Mouse (Mus musculus): ENCODE results near the gene Gm42791. TPM values are rescaled to one million over a fixed set of nuclear protein-coding genes. Genes with fewer than 3 reads are reported as not detected.

The Gm42791 gene
- polyA plus RNA-seq, 1 experiment from 2014 or later, result 6.6 TPM

- WGBS, result 51% methylated on average over 5 of the region's 5 CpGs
- Histone ChIP-seq H3K9me3 (no peaks in the 10 kb centered on the region), H3K4me3 (peak overlapping the region; percentile 75), H3K36me3 (peaks cover 7% of the 10 kb centered on the region), H3K9ac (peak overlapping the region; percentile 86), H3K27ac (peak overlapping the region; percentile 98), H3K27me3 (no peaks in the 10 kb centered on the region), H3K4me2 (peak overlapping the region; percentile 64), H3K4me1 (replicated peaks) (peaks cover 24% of the 10 kb centered on the region)
- no peak for ATAC-seq (ENCODE audit: low FRiP score)
These were observed 67.2 kb downstream of the Gm42791 start for GRCm38 (mm10) chr5:148927717-148928223.

- H3K4me1 ChIP-seq (replicated peaks), result peaks cover 24% of the 10 kb centered on the region
- H3K4me2 ChIP-seq, result no peak overlapping the region
- no peaks in the 10 kb centered on the region for H3K27me3 ChIP-seq
- H3K9ac ChIP-seq, result no peak overlapping the region
- WGBS, result 91% methylated on average over 12 of the region's 12 CpGs
- H3K27ac ChIP-seq, result no peak overlapping the region
- H3K9me3 ChIP-seq, result no peaks in the 10 kb centered on the region
- no peak overlapping the region for H3K4me3 ChIP-seq
- peaks cover 16% of the 10 kb centered on the region for H3K36me3 ChIP-seq
- no peak for ATAC-seq (ENCODE audit: low FRiP score)
These were observed 70.4 kb downstream of the Gm42791 start for GRCm38 (mm10) chr5:148924586-148924985.

- no peak for ATAC-seq (ENCODE audit: low FRiP score)
- no peaks in the 10 kb centered on the region for H3K9me3 ChIP-seq
- no peaks in the 10 kb centered on the region for H3K27me3 ChIP-seq
- no peak overlapping the region for H3K27ac ChIP-seq
- H3K4me2 ChIP-seq, result no peak overlapping the region
- WGBS, result 88% methylated on average over 9 of the region's 9 CpGs
- peaks cover 20% of the 10 kb centered on the region for H3K4me1 ChIP-seq (replicated peaks)
- H3K36me3 ChIP-seq, result peaks cover 21% of the 10 kb centered on the region
- H3K9ac ChIP-seq, result no peak overlapping the region
- no peak overlapping the region for H3K4me3 ChIP-seq
These were observed 70.9 kb downstream of the Gm42791 start for GRCm38 (mm10) chr5:148924051-148924450.

GRCm38 (mm10) chr5:148923408-148923807, 71.5 kb downstream of the Gm42791 start:
- ATAC-seq (ENCODE audit: low FRiP score), result no peak
- Histone ChIP-seq H3K9me3 (no peaks in the 10 kb centered on the region), H3K36me3 (peaks cover 27% of the 10 kb centered on the region), H3K9ac (no peak overlapping the region), H3K27me3 (no peaks in the 10 kb centered on the region), H3K4me1 (replicated peaks) (peaks cover 19% of the 10 kb centered on the region), H3K4me3 (no peak overlapping the region), H3K4me2 (no peak overlapping the region), H3K27ac (no peak overlapping the region)
- WGBS, result 73% methylated on average over 10 of the region's 10 CpGs

- Histone ChIP-seq H3K9me3 (no peaks in the 10 kb centered on the region), H3K36me3 (peaks cover 34% of the 10 kb centered on the region), H3K27ac (no peak overlapping the region), H3K4me1 (replicated peaks) (peaks cover 18% of the 10 kb centered on the region), H3K4me3 (no peak overlapping the region), H3K9ac (no peak overlapping the region), H3K27me3 (no peaks in the 10 kb centered on the region), H3K4me2 (no peak overlapping the region)
- ATAC-seq (ENCODE audit: low FRiP score), result no peak
- 91% methylated on average over 5 of the region's 5 CpGs for WGBS
These were observed 72.2 kb downstream of the Gm42791 start for GRCm38 (mm10) chr5:148922773-148923172.

GRCm38 (mm10) chr5:148918049-148918448, 76.9 kb downstream of the Gm42791 start:
- Histone ChIP-seq H3K27ac (no peak overlapping the region), H3K4me1 (replicated peaks) (no peaks in the 10 kb centered on the region), H3K4me2 (no peak overlapping the region), H3K9ac (no peak overlapping the region), H3K4me3 (no peak overlapping the region), H3K36me3 (peaks cover 51% of the 10 kb centered on the region), H3K27me3 (no peaks in the 10 kb centered on the region), H3K9me3 (no peaks in the 10 kb centered on the region)
- WGBS, result 77% methylated on average over 5 of the region's 5 CpGs
- ATAC-seq (ENCODE audit: low FRiP score), result no peak

- Histone ChIP-seq H3K27ac (peak overlapping the region; percentile 18; the same call in 1 of the 2 replicates), H3K4me1 (replicated peaks) (no peaks in the 10 kb centered on the region), H3K4me3 (no peak overlapping the region), H3K9me3 (no peaks in the 10 kb centered on the region), H3K36me3 (peaks cover 62% of the 10 kb centered on the region), H3K4me2 (no peak overlapping the region), H3K9ac (no peak overlapping the region), H3K27me3 (no peaks in the 10 kb centered on the region)
- WGBS, result 88% methylated on average over 6 of the region's 6 CpGs
- ATAC-seq (ENCODE audit: low FRiP score), result no peak
These were observed 78.2 kb downstream of the Gm42791 start for GRCm38 (mm10) chr5:148916775-148917174.

- Histone ChIP-seq H3K4me1 (replicated peaks) (peaks cover 18% of the 10 kb centered on the region), H3K27ac (no peak overlapping the region), H3K27me3 (no peaks in the 10 kb centered on the region), H3K9me3 (no peaks in the 10 kb centered on the region), H3K9ac (no peak overlapping the region), H3K4me3 (no peak overlapping the region), H3K4me2 (no peak overlapping the region), H3K36me3 (peaks cover 44% of the 10 kb centered on the region)
- 66% methylated on average over 3 of the region's 3 CpGs for WGBS
- ATAC-seq (ENCODE audit: low FRiP score), result no peak
These were observed 82.7 kb downstream of the Gm42791 start for GRCm38 (mm10) chr5:148912262-148912661.

GRCm38 (mm10) chr5:148910066-148910465, 84.9 kb downstream of the Gm42791 start:
- no peak for ATAC-seq (ENCODE audit: low FRiP score)
- peaks cover 30% of the 10 kb centered on the region for H3K36me3 ChIP-seq
- H3K9ac ChIP-seq, result no peak overlapping the region
- H3K27me3 ChIP-seq, result no peaks in the 10 kb centered on the region
- H3K4me1 ChIP-seq (replicated peaks), result peaks cover 29% of the 10 kb centered on the region
- no peak overlapping the region for H3K27ac ChIP-seq
- no peak overlapping the region for H3K4me3 ChIP-seq
- H3K9me3 ChIP-seq, result no peaks in the 10 kb centered on the region
- no peak overlapping the region for H3K4me2 ChIP-seq
- 92% methylated on average over 4 of the region's 4 CpGs for WGBS

- Histone ChIP-seq H3K4me2 (no peak overlapping the region), H3K4me1 (replicated peaks) (peaks cover 30% of the 10 kb centered on the region), H3K4me3 (no peak overlapping the region), H3K27me3 (no peaks in the 10 kb centered on the region), H3K9me3 (no peaks in the 10 kb centered on the region), H3K36me3 (peaks cover 31% of the 10 kb centered on the region), H3K9ac (no peak overlapping the region), H3K27ac (peak overlapping the region; percentile 77)
- no peak for ATAC-seq (ENCODE audit: low FRiP score)
- WGBS, result 30% methylated on average over 6 of the region's 6 CpGs
These were observed 85.5 kb downstream of the Gm42791 start for GRCm38 (mm10) chr5:148909402-148909801.

- Histone ChIP-seq H3K27me3 (no peaks in the 10 kb centered on the region), H3K4me3 (no peak overlapping the region), H3K4me1 (replicated peaks) (peaks cover 30% of the 10 kb centered on the region), H3K36me3 (peaks cover 35% of the 10 kb centered on the region), H3K9me3 (no peaks in the 10 kb centered on the region), H3K9ac (no peak overlapping the region), H3K27ac (peak overlapping the region; percentile 77), H3K4me2 (no peak overlapping the region)
- peak; percentile 50; the same call in 1 of the 2 replicates for ATAC-seq (ENCODE audit: low FRiP score)
- WGBS, result 15% methylated on average over 7 of the region's 7 CpGs
These were observed 85.9 kb downstream of the Gm42791 start for GRCm38 (mm10) chr5:148909057-148909395.

- ATAC-seq (ENCODE audit: low FRiP score), result peak; percentile 50
- no peak overlapping the region for H3K4me3 ChIP-seq
- H3K9me3 ChIP-seq, result no peaks in the 10 kb centered on the region
- H3K4me1 ChIP-seq (replicated peaks), result peaks cover 30% of the 10 kb centered on the region
- no peak overlapping the region for H3K9ac ChIP-seq
- no peaks in the 10 kb centered on the region for H3K27me3 ChIP-seq
- peak overlapping the region; percentile 77 for H3K27ac ChIP-seq
- no peak overlapping the region for H3K4me2 ChIP-seq
- WGBS, result 39% methylated on average over 17 of the region's 17 CpGs
- H3K36me3 ChIP-seq, result peaks cover 37% of the 10 kb centered on the region
These were observed 86.5 kb downstream of the Gm42791 start for GRCm38 (mm10) chr5:148908191-148909056.

GRCm38 (mm10) chr5:148906305-148906704, 88.6 kb downstream of the Gm42791 start:
- Histone ChIP-seq H3K27me3 (no peaks in the 10 kb centered on the region), H3K9me3 (no peaks in the 10 kb centered on the region), H3K9ac (no peak overlapping the region), H3K4me2 (no peak overlapping the region), H3K27ac (no peak overlapping the region; the same call in 1 of the 2 replicates), H3K4me1 (replicated peaks) (peaks cover 30% of the 10 kb centered on the region), H3K36me3 (peaks cover 22% of the 10 kb centered on the region), H3K4me3 (no peak overlapping the region)
- no peak for ATAC-seq (ENCODE audit: low FRiP score)
- WGBS, result 84% methylated on average over 4 of the region's 4 CpGs
